Mouse (Mus musculus) heart, postnatal 25 days (tissue): ENCODE measurements around the gene Ncf4. TPM values are rescaled to one million over a fixed set of nuclear protein-coding genes. Genes with fewer than 3 reads are reported as not detected.

Source experiments
- DNase-seq: peaks from one replicate; pipeline ENCODE4 v3.0.0; 2022; ENCODE audit warnings: low spot score
- intact Hi-C: fragments of 180-260 bp; cut with DNase I; formaldehyde crosslinking; loops from one replicate; pipeline ENCODE4 v1.15.1; 2025
- total RNA-seq, 2 experiments: library from RNA; stranded (reverse); gene quantifications; 2 replicates each; pipeline ENCODE4 v1.2.3; 2021

Ncf4 gene
- total RNA-seq = 1 to 10 TPM; 2.2 to 2.7 TPM

GRCm38 (mm10) chr15:78244695-78245492 is at the start of gene Ncf4:
TSS of gene Ncf4 (plus strand) at chr15:78244801.
- intact Hi-C loops = no loop called here
- DNase-seq = peak; percentile 20

- intact Hi-C loops = no loop called here
- DNase-seq = peak; percentile 10
Measured at GRCm38 (mm10) chr15:78195096-78195880, 49.3 kb upstream of the Ncf4 start.

- DNase-seq = no peak
- intact Hi-C loops = no loop called here
Measured at GRCm38 (mm10) chr15:78204053-78204847, 40.4 kb upstream of the Ncf4 start.

- DNase-seq = no peak
- intact Hi-C loops = no loop called here
Measured at GRCm38 (mm10) chr15:78205192-78205591, 39.4 kb upstream of the Ncf4 start.

- DNase-seq = no peak
- intact Hi-C loops = no loop called here
Measured at GRCm38 (mm10) chr15:78206312-78206711, 38.3 kb upstream of the Ncf4 start, which contains the start of gene Pvalb. TSS of gene Pvalb (minus strand) at chr15:78206400.

GRCm38 (mm10) chr15:78210203-78210602 is 34.4 kb upstream of the Ncf4 start:
- intact Hi-C loops = no loop called here
- DNase-seq = no peak

GRCm38 (mm10) chr15:78211367-78211766 is 33.2 kb upstream of the Ncf4 start:
- DNase-seq = no peak
- intact Hi-C loops = no loop called here

- intact Hi-C loops = no loop called here
- no peak for DNase-seq
Measured at GRCm38 (mm10) chr15:78215269-78215668, 29.3 kb upstream of the Ncf4 start.

- intact Hi-C loops = no loop called here
- DNase-seq = no peak
Measured at GRCm38 (mm10) chr15:78227816-78228215, 16.8 kb upstream of the Ncf4 start.

GRCm38 (mm10) chr15:78231346-78232331 is 13.0 kb upstream of the Ncf4 start:
- intact Hi-C loops = no loop called here
- no peak for DNase-seq

- DNase-seq = no peak
- intact Hi-C loops = loop anchor here (5.0 kb wide), 1 partner anchor 58 kb away; no protein-coding TSS in a partner anchor
Measured at GRCm38 (mm10) chr15:78234823-78235509, 9.6 kb upstream of the Ncf4 start.

GRCm38 (mm10) chr15:78239453-78239852 is 5.1 kb upstream of the Ncf4 start:
- intact Hi-C loops = loop anchor here (5.0 kb wide), 1 partner anchor 62 kb away; no protein-coding TSS in a partner anchor

GRCm38 (mm10) chr15:78239956-78240617 is 4.5 kb upstream of the Ncf4 start:
- intact Hi-C loops = loop anchor here (5.0 kb wide), 1 partner anchor 63 kb away; no protein-coding TSS in a partner anchor

More at GRCm38 (mm10) chr15:78239453-78239852, 5.1 kb upstream of the Ncf4 start:
- no peak for DNase-seq

GRCm38 (mm10) chr15:78241335-78241734 is 3.3 kb upstream of the Ncf4 start:
- no peak for DNase-seq
- intact Hi-C loops = no loop called here

More at GRCm38 (mm10) chr15:78239956-78240617, 4.5 kb upstream of the Ncf4 start:
- no peak for DNase-seq

- no peak for DNase-seq
- intact Hi-C loops = no loop called here
Measured at GRCm38 (mm10) chr15:78243061-78243460, 1.5 kb upstream of the Ncf4 start.

GRCm38 (mm10) chr15:78243774-78244173 is 827 bp upstream of the Ncf4 start:
- intact Hi-C loops = no loop called here

More at GRCm38 (mm10) chr15:78243774-78244173, 827 bp upstream of the Ncf4 start:
- DNase-seq = no peak
